Comparison of ENCODE assay signal across 9 mouse cellular contexts in genomic region chr1:185331364-185331763, GRCm38 (mm10). TPM values are rescaled to one million over a fixed set of nuclear protein-coding genes. Genes with fewer than 3 reads are reported as not detected.
DNase-seq lines count a peak whose midpoint lies in the region; ATAC-seq and TF ChIP-seq lines count a peak whose summit lies in the region.
"Had no signal": no experiment of that assay in that cellular context is flagged by ENCODE, and none has a peak within 500 bp of the region (broad histone marks: within the 10 kb centered on the region; RNA-seq: fewer than 3 reads in every experiment).

No protein-coding gene starts in this region.

- no peaks in the 10 kb centered on the region for H3K27me3 ChIP-seq in heart, embryonic 15.5 days
- H3K27me3 ChIP-seq in MEL (ENCODE audit: control insufficient read depth in 1 of 2, insufficient read depth in 2 of 2, low read length in 2 of 2): no peaks in the 10 kb centered on the region
- no peaks in the 10 kb centered on the region for H3K27me3 ChIP-seq in hindbrain, embryonic 11.5 days (ENCODE audit: control insufficient read depth, insufficient read depth, low read length)
- no peaks in the 10 kb centered on the region for H3K27me3 ChIP-seq in midbrain, embryonic 13.5 days
- H3K27me3 ChIP-seq: Patski had no signal

- peak in 2 of 3 experiments; percentile 28 to 32; a peak in 2 of 6 replicates for TF ChIP-seq CTCF in MEL (IDR thresholded peaks at IDR 0.05 in 2 of 3, conservative IDR thresholded peaks at IDR 0.05 in 1 of 3; ENCODE audit: control insufficient read depth in 1 of 3, insufficient read depth in 1 of 3, low read depth in 2 of 3, low read length in 3 of 3, poor library complexity in 1 of 3, severe bottlenecking in 1 of 3)

- H3K27ac ChIP-seq in heart, embryonic 15.5 days: no peak overlapping the region
- peak overlapping the region; percentile 28; the same call in 1 of the 2 replicates for H3K27ac ChIP-seq in MEL (ENCODE audit: control insufficient read depth, low read depth, low read length)
- H3K27ac ChIP-seq in hindbrain, embryonic 11.5 days (ENCODE audit: low read depth, low read length): no peak overlapping the region
- peak overlapping the region; percentile 85; the same call in 1 of the 2 replicates for H3K27ac ChIP-seq in midbrain, embryonic 13.5 days

- no peak for TF ChIP-seq RAD21 in MEL (IDR thresholded peaks at IDR 0.05; ENCODE audit: low read depth, low read length)

- 51% methylated on average over 5 of the region's 5 CpGs for WGBS in heart, embryonic 15.5 days
- WGBS in hindbrain, embryonic 11.5 days: 57% methylated on average over 5 of the region's 5 CpGs
- 52% methylated on average over 5 of the region's 5 CpGs for WGBS in midbrain, embryonic 13.5 days

- no peak for DNase-seq in heart, adult 11 months
- DNase-seq in MEL (ENCODE audit: low read depth, low spot score): peak; percentile 49
- peak; percentile 7 for DNase-seq in hindbrain, embryonic 11.5 days (ENCODE audit: low spot score)
- DNase-seq in gastrocnemius, adult 8-10 months (ENCODE audit: low spot score in 2 of 2): no peak
- no peak for DNase-seq in testis, postnatal 14 days (ENCODE audit: low spot score)
- no peak for DNase-seq in kidney, adult 9 months

- peaks cover 34% of the 10 kb centered on the region for H3K4me1 ChIP-seq in heart, embryonic 15.5 days (replicated peaks)
- H3K4me1 ChIP-seq in MEL (ENCODE audit: control insufficient read depth in 1 of 2, insufficient read depth in 2 of 2, low read length in 2 of 2): peaks cover 2 to 11% of the 10 kb centered on the region in 2 experiments; a peak in 2 of 4 replicates
- H3K4me1 ChIP-seq in hindbrain, embryonic 11.5 days (replicated peaks; ENCODE audit: control insufficient read depth, insufficient read depth, low read length): 0 out of 2 replicates have a peak, but pooled peaks cover 3% of the 10 kb centered on the region
- peaks cover 50% of the 10 kb centered on the region for H3K4me1 ChIP-seq in midbrain, embryonic 13.5 days (replicated peaks)

- ATAC-seq in heart, embryonic 15.5 days (replicated peaks; ENCODE audit: insufficient number of reproducible peaks, insufficient read depth, low FRiP score, low read depth): no peak
- ATAC-seq in hindbrain, embryonic 11.5 days (ENCODE audit: low FRiP score): no peak
- no peak for ATAC-seq in midbrain, embryonic 13.5 days

- TF ChIP-seq POLR2A in MEL (IDR thresholded peaks at IDR 0.05; ENCODE audit: control insufficient read depth in 1 of 2, insufficient read depth in 1 of 2, low read depth in 1 of 2, low read length in 2 of 2, poor library complexity in 1 of 2): no peak

- H3K79me2 ChIP-seq in MEL (ENCODE audit: control insufficient read depth, insufficient read depth, low read length, poor library complexity): peaks cover 9% of the 10 kb centered on the region

- no peak overlapping the region for H3K9ac ChIP-seq in heart, embryonic 15.5 days
- H3K9ac ChIP-seq in MEL (ENCODE audit: control insufficient read depth, low read depth, low read length, poor library complexity, severe bottlenecking): peak overlapping the region; percentile 83
- no peak overlapping the region for H3K9ac ChIP-seq in hindbrain, embryonic 11.5 days (ENCODE audit: low read depth, low read length)
- no peak overlapping the region; the same call in 1 of the 2 replicates for H3K9ac ChIP-seq in midbrain, embryonic 13.5 days (replicated peaks)

- TF ChIP-seq EP300 in MEL (IDR thresholded peaks at IDR 0.05; ENCODE audit: low read depth in 1 of 2, low read length in 2 of 2): no peak

- H3K9me3 ChIP-seq in heart, embryonic 15.5 days (replicated peaks): no peaks in the 10 kb centered on the region
- H3K9me3 ChIP-seq in MEL (replicated peaks; ENCODE audit: insufficient read depth, low read length): no peaks in the 10 kb centered on the region
- H3K9me3 ChIP-seq in hindbrain, embryonic 11.5 days (ENCODE audit: control insufficient read depth, low read length): no peaks in the 10 kb centered on the region
- H3K9me3 ChIP-seq in midbrain, embryonic 13.5 days: no peaks in the 10 kb centered on the region

- peak overlapping the region; percentile 84 for H3K4me2 ChIP-seq in heart, embryonic 15.5 days
- no peak overlapping the region; the same call in 1 of the 2 replicates for H3K4me2 ChIP-seq in hindbrain, embryonic 11.5 days (replicated peaks; ENCODE audit: low read depth, low read length)
- peak overlapping the region; percentile 60 for H3K4me2 ChIP-seq in midbrain, embryonic 13.5 days (replicated peaks)

- H3K4me3 ChIP-seq in heart, embryonic 15.5 days: peak overlapping the region; percentile 65
- H3K4me3 ChIP-seq in MEL (ENCODE audit: control insufficient read depth in 1 of 2, insufficient read depth in 1 of 2, low read depth in 2 of 2, low read length in 2 of 2): peak overlapping the region; percentile 81 to 84
- H3K4me3 ChIP-seq in hindbrain, embryonic 11.5 days (ENCODE audit: low read depth, low read length): no peak overlapping the region
- H3K4me3 ChIP-seq in midbrain, embryonic 13.5 days (replicated peaks): peak overlapping the region; percentile 69

- H3K36me3 ChIP-seq in heart, embryonic 15.5 days: peaks cover 11% of the 10 kb centered on the region; the same call in 1 of the 2 replicates
- H3K36me3 ChIP-seq in MEL (ENCODE audit: control insufficient read depth in 1 of 2, insufficient read depth in 2 of 2, low read length in 2 of 2): peaks cover 0 to 10% of the 10 kb centered on the region in 2 experiments; a peak in 3 of 4 replicates
- H3K36me3 ChIP-seq in hindbrain, embryonic 11.5 days (ENCODE audit: control insufficient read depth, insufficient read depth, low read length): no peaks in the 10 kb centered on the region
- peaks cover 9% of the 10 kb centered on the region for H3K36me3 ChIP-seq in midbrain, embryonic 13.5 days

TF ChIP-seq in MEL, 35 proteins besides CTCF, POLR2A, EP300 and RAD21:
- TF ChIP-seq USF2 (IDR thresholded peaks at IDR 0.05; ENCODE audit: borderline replicate concordance in 1 of 2, insufficient read depth in 1 of 2, low read depth in 1 of 2, low read length in 2 of 2): no peak
- TF ChIP-seq TBP (IDR thresholded peaks at IDR 0.05; ENCODE audit: low read depth, low read length): peak; percentile 14; the same call in 1 of the 2 replicates
- no peak for TF ChIP-seq ETS1 (IDR thresholded peaks at IDR 0.05; ENCODE audit: low read depth, low read length)
- peak; percentile 47; the same call in 1 of the 2 replicates for TF ChIP-seq MXI1 (IDR thresholded peaks at IDR 0.05; ENCODE audit: low read depth, low read length)
- no peak for TF ChIP-seq CHD2 (IDR thresholded peaks at IDR 0.05; ENCODE audit: low read length)
- TF ChIP-seq GATA1 (IDR thresholded peaks at IDR 0.05; ENCODE audit: low read depth, low read length): no peak
- no peak for TF ChIP-seq RCOR1 (IDR thresholded peaks at IDR 0.05; ENCODE audit: low read depth, low read length)
- TF ChIP-seq MAX (IDR thresholded peaks at IDR 0.05; ENCODE audit: low read length): 0 out of 2 replicates have a peak, but pooled peaks have one; percentile 13
- peak; percentile 89 for TF ChIP-seq MYC (IDR thresholded peaks at IDR 0.05; ENCODE audit: low read depth, low read length)
- peak; percentile 77 for TF ChIP-seq ZNF384 (IDR thresholded peaks at IDR 0.05; ENCODE audit: low read depth, low read length)

RNA-seq across cellular contexts. Expression of gene Bpnt1, which starts 0.6 kb away (rescaled TPM):
- 26.4 and 28.7 TPM in 2 replicates for polyA plus RNA-seq in heart, embryonic 15.5 days (2015; fragmentation: Nextera tagmentation; extraction: Ambion mirVana)
- total RNA-seq in MEL (2012; rRNA removed): 28.5 and 29.1 TPM in 2 replicates
- 10 to 100 TPM in 1 of 2 experiments, not detected in 1; 22.0 TPM for polyA plus RNA-seq in MEL (2012; ENCODE audit: insufficient read depth in 1 of 2, insufficient read length in 2 of 2, low read depth in 1 of 2, low replicate concordance in 2 of 2, missing spikeins in 1 of 2)
- 28.8 and 29.0 TPM in 2 replicates for polyA plus RNA-seq in hindbrain, embryonic 11.5 days (2014; fragmentation: Nextera tagmentation; extraction: Ambion mirVana)
- 37.4 and 37.6 TPM in 2 replicates for polyA plus RNA-seq in midbrain, embryonic 13.5 days (2015; fragmentation: Nextera tagmentation; extraction: Ambion mirVana)
- total RNA-seq in gastrocnemius, adult 8-10 months (2022): 10 to 100 TPM; 14.9 to 28.3 (median 18.1) TPM

RNA-seq across cellular contexts. Expression of gene Iars2, which starts 2.2 kb away (rescaled TPM):
- 35.5 and 36.8 TPM in 2 replicates for polyA plus RNA-seq in heart, embryonic 15.5 days (2015; fragmentation: Nextera tagmentation; extraction: Ambion mirVana)
- 36.9 and 39.9 TPM in 2 replicates for total RNA-seq in MEL (2012; rRNA removed)
- 10 to 100 TPM in 1 of 2 experiments, not detected in 1; 43.9 TPM for polyA plus RNA-seq in MEL (2012; ENCODE audit: insufficient read depth in 1 of 2, insufficient read length in 2 of 2, low read depth in 1 of 2, low replicate concordance in 2 of 2, missing spikeins in 1 of 2)
- polyA plus RNA-seq in hindbrain, embryonic 11.5 days (2014; fragmentation: Nextera tagmentation; extraction: Ambion mirVana): 19.2 and 24.5 TPM in 2 replicates
- polyA plus RNA-seq in midbrain, embryonic 13.5 days (2015; fragmentation: Nextera tagmentation; extraction: Ambion mirVana): 19.4 and 19.9 TPM in 2 replicates
- total RNA-seq in gastrocnemius, adult 8-10 months (2022): 10 to 100 TPM; 38.0 to 43.6 (median 41.7) TPM

RNA-seq across cellular contexts. Expression of gene Eprs, which starts 31.5 kb away (rescaled TPM):
- 96.4 and 99.7 TPM in 2 replicates for polyA plus RNA-seq in heart, embryonic 15.5 days (2015; fragmentation: Nextera tagmentation; extraction: Ambion mirVana)
- total RNA-seq in MEL (2012; rRNA removed): 177 and 197 TPM in 2 replicates
- polyA plus RNA-seq in MEL (2012; ENCODE audit: insufficient read depth in 1 of 2, insufficient read length in 2 of 2, low read depth in 1 of 2, low replicate concordance in 2 of 2, missing spikeins in 1 of 2): 100 to 1,000 TPM; 177 to 355 TPM
- 146 and 172 TPM in 2 replicates for polyA plus RNA-seq in hindbrain, embryonic 11.5 days (2014; fragmentation: Nextera tagmentation; extraction: Ambion mirVana)
- 142 and 144 TPM in 2 replicates for polyA plus RNA-seq in midbrain, embryonic 13.5 days (2015; fragmentation: Nextera tagmentation; extraction: Ambion mirVana)
- total RNA-seq in gastrocnemius, adult 8-10 months (2022): 100 to 1,000 TPM; 138 to 148 (median 142) TPM

Comparison
In these comparisons a context has a peak if more than half of its experiments do, and no peak if none do; other contexts are left out.
1. H3K27ac ChIP-seq: peak in MEL (single experiment) and midbrain, embryonic 13.5 days (single experiment); none in heart, embryonic 15.5 days (single experiment) and hindbrain, embryonic 11.5 days (single experiment).
2. DNase-seq: peak in MEL (single experiment) and hindbrain, embryonic 11.5 days (single experiment); none in heart, adult 11 months (single experiment), gastrocnemius, adult 8-10 months (0 of 2), testis, postnatal 14 days (single experiment) and kidney, adult 9 months (single experiment).